Mouse (Mus musculus) heart, adult 18-20 months (tissue): ENCODE measurements around the gene Rph3a. TPM values are rescaled to one million over a fixed set of nuclear protein-coding genes. Genes with fewer than 3 reads are reported as not detected.
A peak's percentile ranks its signal among the peaks of the same experiment; 100 is the strongest.

Experiments
- DNase-seq, 2 experiments: peaks; one replicate each; pipeline ENCODE4 v3.0.0; 2021 to 2022; ENCODE audit warnings: mixed read lengths in 1 of 2
- long read RNA-seq, 2 experiments: library from polyadenylated mRNA; stranded (forward); transcript quantifications; one replicate each; pipeline ENCODE4 v2.0.0; 2021
- total RNA-seq, 2 experiments: library from RNA; stranded (reverse); gene quantifications; 2 replicates each; pipeline ENCODE4 v1.2.3; 2021

Gene Rph3a
- not detected for total RNA-seq
- long read RNA-seq, experiment 1 = 0 reads
- long read RNA-seq, experiment 2 = 0 reads

GRCm38 (mm10) chr5:121009811-121010569 lies at the start of gene Rph3a:
TSS of gene Rph3a (minus strand) at chr5:121010092.
- no peak for DNase-seq

DNA sequence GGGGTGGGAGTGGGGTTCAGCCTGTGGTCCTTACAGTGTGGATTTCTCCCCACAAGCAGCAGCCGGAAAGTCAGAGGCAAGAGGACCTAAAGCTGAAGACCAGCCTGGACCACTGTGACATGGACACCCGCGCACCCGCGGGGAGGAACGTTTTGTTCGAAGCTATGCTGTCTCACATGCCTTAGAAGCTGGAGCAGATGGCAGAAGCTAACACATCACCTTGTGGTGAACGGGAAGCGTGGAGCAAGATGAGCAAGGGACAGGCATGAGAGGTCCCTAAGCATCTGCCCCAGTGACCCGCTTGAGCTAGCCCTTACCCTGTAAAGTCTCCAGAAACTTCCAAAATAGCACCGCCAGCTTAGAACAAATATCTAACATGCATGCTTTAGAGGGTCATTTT lies 48.4 kb upstream of the Rph3a start:
- DNase-seq = no peak

- DNase-seq = no peak
These were observed 44.0 kb upstream of the Rph3a start for GRCm38 (mm10) chr5:121053886-121054285.

- peak; percentile 38 to 62 for DNase-seq
These were observed 31.9 kb upstream of the Rph3a start for GRCm38 (mm10) chr5:121041791-121042190.

DNA sequence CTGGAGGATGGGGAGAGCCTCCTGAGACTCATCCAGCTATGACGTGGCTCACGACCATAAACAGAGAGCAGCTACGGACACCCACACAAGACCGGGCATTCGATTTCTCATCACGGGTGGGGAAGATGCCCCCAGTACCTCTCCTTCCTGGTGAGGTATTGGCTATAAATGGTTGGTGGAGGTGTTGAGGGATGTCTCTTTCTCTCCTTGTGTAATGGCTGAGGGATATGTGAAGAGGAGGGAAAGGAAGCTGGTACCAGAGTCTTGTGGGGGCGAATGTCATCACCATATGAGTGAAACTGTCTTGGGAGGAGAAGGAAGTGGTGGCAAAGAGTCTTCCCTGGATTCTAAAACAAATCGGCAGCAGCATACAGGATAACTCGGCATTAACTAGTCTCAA lies 29.6 kb upstream of the Rph3a start:
- no peak for DNase-seq

DNA sequence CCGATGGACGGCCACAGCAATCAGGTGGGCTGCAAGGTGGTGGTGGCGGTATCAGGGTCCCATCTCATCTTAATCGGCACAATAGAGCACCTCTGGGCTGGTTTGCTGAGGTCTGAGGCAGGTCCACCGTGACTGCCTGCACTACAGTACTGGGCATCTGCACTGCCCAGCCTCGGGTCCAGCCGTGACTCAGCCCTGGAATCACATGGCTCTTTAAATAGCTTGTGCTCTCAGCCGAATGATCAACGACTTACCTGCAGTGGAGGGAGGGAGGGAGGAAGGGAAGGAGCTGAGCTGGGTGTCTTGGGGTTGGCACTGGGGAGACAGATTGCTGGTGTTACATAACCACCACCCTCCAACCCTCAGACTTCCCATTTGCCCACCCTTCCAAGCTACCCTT lies 20.3 kb upstream of the Rph3a start:
- peak in 1 of 2 experiments; percentile 8 for DNase-seq

DNA sequence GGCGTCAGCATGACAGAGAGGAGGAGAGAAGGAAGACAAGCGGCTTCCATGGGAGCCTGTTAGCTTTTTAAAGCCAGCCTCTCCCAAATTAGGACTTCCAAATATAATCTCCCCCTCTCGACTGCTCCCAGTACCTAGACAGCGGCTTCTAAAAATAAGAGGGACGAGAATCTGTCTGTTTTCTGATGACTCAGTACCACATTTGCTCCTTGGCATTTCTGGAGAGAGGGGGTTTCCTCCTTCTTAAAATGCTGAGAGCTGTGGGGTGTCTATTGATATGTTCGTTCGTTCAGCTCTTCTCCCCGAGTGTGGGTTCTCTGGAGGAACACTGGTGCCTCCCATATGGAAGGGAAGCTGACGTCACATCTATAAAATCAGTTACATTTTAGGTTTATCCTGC lies 9.6 kb upstream of the Rph3a start:
- DNase-seq = no peak

- no peak for DNase-seq
These were observed 7.8 kb upstream of the Rph3a start for GRCm38 (mm10) chr5:121017699-121018098.

- DNase-seq = no peak
These were observed 6.5 kb upstream of the Rph3a start for GRCm38 (mm10) chr5:121016405-121016804.

DNA sequence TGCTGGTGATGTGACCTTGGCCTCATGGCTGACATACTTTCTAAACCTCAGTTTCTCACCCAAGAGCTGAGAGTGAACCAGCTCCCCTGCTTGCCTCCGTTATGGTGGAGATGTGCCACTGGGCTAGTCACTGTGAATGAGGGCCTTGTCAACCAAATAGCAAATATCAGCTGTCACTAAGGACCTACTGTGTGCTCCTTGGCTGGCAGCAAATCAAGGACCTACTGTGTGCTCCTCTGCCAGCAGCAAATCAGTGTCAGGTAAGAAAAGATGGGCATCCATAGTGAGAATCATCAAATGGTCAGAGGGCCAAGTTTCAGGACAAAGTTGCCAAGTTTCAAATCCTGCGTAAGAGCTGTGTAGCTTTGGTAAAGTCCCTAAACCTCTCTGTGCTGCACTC lies 4.6 kb upstream of the Rph3a start:
- DNase-seq = no peak

DNA sequence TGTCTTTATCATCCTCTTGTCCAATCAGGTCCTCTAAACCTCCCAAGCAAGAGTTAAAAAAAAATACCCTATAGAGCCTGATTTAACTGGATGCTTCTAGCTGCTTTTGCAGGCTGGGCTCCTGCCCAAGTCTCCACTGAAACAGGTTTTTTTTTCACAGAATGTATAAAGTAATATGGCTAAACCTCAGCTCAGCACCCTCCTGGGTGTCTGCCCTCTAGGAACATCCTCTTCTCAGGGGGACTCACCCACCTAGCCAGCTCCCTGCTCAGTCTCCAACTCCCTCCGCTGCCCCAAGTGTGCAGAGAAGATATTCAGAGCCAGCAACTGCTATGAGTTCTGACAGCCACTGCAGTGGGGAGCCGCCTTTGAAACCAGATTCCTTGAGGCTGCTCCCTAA lies 2.1 kb upstream of the Rph3a start:
- no peak for DNase-seq

DNA sequence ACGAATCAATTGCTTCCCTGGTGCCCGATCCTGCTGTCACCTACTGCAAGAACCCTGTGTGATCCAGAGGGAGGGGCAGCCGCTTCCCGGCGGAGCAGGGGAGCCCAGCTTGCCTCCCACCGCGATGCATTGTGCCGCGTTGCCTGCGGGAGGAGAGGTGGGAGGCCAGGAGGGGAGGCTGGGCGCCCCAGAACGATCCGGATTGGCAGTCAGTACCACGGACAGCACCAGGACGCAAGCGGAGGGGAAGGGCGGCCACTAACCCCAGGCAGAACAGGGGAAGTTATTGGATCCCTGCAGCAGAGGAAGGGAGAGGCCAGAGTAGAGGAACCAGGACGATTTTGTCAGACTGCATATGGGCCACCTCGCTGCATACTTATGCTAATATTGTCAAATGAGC lies 486 bp downstream of the Rph3a start:
- peak; percentile 5 to 48 for DNase-seq

DNA sequence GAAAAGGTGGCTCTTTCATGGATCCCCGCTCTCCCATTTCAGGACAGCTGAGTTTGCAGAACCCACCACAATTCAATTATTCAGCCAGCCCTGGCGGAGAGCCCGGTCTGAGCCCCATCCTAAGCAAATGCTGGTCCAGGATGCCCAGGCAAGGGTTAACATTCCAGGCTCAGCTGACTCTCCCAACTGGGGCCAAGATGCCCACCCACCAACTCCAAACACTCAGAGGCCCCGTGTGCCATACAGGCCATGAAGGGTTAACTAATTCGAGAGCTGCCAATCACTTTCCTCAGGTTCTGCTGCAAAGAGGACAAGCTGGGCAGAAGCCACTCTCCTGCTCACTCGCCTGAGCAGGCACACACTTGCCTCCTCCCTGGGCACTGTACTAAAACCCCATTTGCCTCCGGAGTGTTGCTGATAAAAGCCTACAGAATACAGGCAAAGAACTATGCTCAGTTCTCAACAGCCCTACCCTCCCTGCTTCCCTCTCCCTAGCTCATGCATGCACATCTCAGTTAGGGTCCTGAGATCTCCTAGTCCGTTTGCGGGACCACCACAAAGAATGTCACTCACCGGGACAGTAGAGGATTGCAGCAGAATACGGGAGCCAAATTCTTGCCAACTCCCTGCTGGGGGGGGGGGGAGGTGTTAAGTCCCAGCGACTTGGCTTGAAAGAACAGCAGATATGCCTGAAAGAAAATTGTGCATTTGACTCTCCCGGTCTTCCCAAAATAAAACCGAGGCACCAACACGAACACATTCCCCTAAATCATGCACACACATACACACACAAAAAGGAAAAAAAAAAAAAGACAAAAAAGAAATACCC lies 1.3 kb downstream of the Rph3a start:
- DNase-seq = no peak

GRCm38 (mm10) chr5:121007563-121007962 lies 2.3 kb downstream of the Rph3a start:
- DNase-seq = no peak

GRCm38 (mm10) chr5:121007130-121007529 lies 2.8 kb downstream of the Rph3a start:
- DNase-seq = no peak

DNA sequence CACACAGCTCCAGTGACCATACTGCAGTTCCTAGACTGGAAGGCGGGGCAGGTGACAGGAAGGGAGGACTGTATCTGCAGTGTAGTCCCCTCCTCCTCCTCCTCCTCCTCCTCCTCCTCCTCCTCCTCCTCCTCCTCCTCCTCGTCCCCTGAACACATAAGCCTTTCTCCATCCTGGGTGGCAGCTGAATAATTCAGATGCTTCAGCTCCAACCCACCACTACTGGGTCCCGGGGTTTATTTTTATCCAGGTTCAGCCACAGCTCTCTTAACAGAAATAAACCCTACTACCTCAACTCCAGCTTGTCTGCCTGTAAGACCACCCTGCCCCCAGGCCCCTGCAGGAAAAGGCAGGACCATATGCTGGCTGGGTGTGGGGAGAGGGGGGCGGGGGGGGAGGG lies 3.7 kb downstream of the Rph3a start:
- no peak for DNase-seq

GRCm38 (mm10) chr5:121003781-121004180 lies 6.1 kb downstream of the Rph3a start:
- DNase-seq = no peak

DNA sequence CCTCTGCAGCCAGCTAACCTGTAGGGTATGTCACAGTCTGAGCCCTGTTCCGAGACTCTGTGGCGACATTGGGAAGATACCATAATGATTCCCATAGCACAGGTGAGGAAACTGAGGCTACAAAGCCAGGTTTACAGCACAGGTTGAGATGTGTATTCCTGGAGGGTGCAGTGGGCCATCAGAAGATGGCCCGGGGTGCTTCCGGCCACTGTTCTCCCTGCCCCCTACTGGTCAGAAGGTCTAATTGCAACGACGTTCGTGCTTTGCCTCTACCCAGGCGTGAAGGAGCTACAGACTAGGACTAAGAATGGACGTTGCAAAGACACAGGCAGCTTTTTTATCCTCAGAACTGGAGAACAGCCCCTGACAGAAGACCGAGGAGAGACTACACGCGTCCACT lies 10.3 kb downstream of the Rph3a start:
- no peak for DNase-seq

DNA sequence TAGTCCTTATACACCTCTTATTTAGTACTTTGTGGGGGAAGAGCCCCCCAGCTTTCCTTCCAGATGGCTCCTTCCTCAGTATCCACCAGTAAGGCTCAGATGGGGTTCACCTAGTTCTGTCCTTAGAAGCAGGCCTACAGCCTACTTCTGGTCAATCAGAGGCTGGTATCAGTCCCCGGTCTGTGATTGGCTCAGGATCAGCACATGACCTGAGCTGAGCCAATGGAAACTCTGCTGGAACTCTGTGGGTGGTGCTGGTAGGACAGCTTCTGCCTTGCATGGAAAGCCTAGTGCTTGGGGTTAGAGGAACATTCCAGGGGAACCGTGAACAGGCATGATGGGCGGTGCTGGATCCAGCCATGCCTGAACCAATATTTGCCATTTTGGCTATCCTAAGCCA lies 21.5 kb downstream of the Rph3a start:
- no peak for DNase-seq

DNA sequence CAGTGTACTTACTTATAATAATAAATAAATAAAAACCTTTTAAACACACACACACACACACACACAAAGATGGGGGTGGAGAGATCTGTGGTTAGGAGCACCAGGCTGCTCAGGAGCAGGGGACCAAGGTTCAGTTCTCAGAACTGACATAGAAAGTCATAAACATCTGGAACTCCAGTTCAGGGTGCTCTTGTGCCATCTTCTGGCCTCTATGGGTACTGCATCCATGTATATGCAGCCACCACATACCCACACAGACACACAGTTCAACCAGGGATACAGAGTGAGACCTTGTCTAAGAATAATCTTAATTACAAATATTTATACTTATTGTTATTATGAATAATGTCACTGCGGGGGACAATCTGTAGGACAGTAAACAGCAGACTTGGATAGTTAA lies 26.9 kb downstream of the Rph3a start:
- DNase-seq = no peak

- DNase-seq = no peak
These were observed 28.7 kb downstream of the Rph3a start for GRCm38 (mm10) chr5:120981211-120981610.

DNA sequence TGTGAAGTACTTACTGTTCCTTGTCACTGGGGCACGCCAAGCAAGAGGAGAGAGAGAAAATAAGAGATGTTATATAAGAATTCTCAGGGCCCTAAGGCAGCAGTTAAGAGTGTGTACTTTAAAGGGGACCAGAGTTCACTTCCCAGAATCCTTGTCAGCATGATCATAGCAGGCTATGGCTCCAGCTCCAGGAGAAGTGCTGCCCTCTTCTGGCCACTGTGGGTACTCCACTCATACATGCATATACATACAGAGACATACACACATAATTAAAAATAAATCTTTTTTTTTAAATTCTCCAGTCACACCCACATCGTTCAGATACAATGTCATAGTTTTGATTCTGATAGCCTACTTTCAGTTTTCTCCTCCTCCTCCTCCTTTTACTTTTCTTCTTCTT lies 29.8 kb downstream of the Rph3a start:
- DNase-seq = no peak

- no peak for DNase-seq
These were observed 33.8 kb downstream of the Rph3a start for GRCm38 (mm10) chr5:120976138-120976537.

DNA sequence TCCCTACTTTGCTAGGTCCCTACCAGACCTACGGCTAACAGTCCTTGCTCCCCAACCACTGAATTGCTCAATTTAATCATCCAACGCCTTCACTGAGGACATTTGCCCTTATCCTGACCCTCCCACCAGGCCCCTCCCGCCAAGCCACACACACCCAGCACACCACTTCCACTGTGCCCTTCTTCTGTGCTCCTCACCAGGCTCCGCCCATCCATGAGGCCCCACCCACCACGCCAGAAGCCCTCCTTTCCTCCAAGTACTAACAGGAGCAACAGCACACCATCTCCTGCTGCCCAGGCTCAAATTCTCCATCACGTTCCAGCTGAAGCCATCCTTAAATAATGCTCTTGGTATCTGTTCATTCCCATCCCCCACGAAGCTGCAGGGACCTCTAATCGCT lies 35.4 kb downstream of the Rph3a start:
- no peak for DNase-seq
